Mouse (Mus musculus): ENCODE data around the gene Cenpp. TPM values are rescaled to one million over a fixed set of nuclear protein-coding genes. Genes with fewer than 3 reads are reported as not detected.

Cenpp gene
- total RNA-seq, 2 experiments from 2014 or later = 0.86 to 1.7 TPM

Other genes starting within 250 kb of the Cenpp start
- gene Ippk, start 231.5 kb downstream of the Cenpp start, total RNA-seq (2021) = 1 to 10 TPM; 5.3 to 5.6 TPM
- 1 to 10 TPM; 1.3 to 2.0 TPM for gene Tes3-ps, start 159.5 kb downstream of the Cenpp start, total RNA-seq (2021)
- gene Ecm2, start 148.0 kb downstream of the Cenpp start, total RNA-seq (2021) = 1 to 10 TPM; 7.7 to 9.5 TPM
- gene Aspn, start 108.3 kb downstream of the Cenpp start, total RNA-seq (2021) = 10 to 100 TPM; 18.0 to 20.4 TPM
- 1 to 10 TPM; 2.0 to 2.1 TPM for gene Omd, start 70.3 kb downstream of the Cenpp start, total RNA-seq (2021)
- gene Ogn, start 44.7 kb downstream of the Cenpp start, total RNA-seq (2021) = 10 to 100 TPM; 23.1 to 26.8 TPM
- 10 to 100 TPM in 1 of 2 experiments, 1 to 10 TPM in 1; 8.1 to 12.2 TPM for gene Nol8, start 293 bp upstream of the Cenpp start, total RNA-seq (2021)
- 10 to 100 TPM; 75.9 to 76.2 TPM for gene Iars, start 29.3 kb upstream of the Cenpp start, total RNA-seq (2021)
- gene Gm30302, start 146.2 kb upstream of the Cenpp start, total RNA-seq (2021) = not detected

All from gastrocnemius, postnatal 36 days (tissue).